Mouse (Mus musculus) bone marrow macrophage, adult 2 months (primary cell): ENCODE data around the gene Zxdc. TPM values are rescaled to one million over a fixed set of nuclear protein-coding genes. Genes with fewer than 3 reads are reported as not detected.

ENCODE experiments used
- H3K27ac ChIP-seq: 2 replicates; pipeline ENCODE4 v1.5.1; 2012; ENCODE audit warnings: low read depth, low read length; ENCODE audit not compliant: insufficient read depth
- H3K4me1 ChIP-seq: 2 replicates; pipeline ENCODE4 v1.6.1; 2012; ENCODE audit warnings: low read length; ENCODE audit not compliant: control insufficient read depth, insufficient read depth
- H3K4me3 ChIP-seq: 2 replicates; pipeline ENCODE4 v1.5.1; 2012; ENCODE audit warnings: mild to moderate bottlenecking, low read length, moderate library complexity; ENCODE audit not compliant: insufficient read depth
- CTCF ChIP-seq: IDR thresholded peaks from 2 replicates; pipeline ENCODE4 v1.5.1; 2012; ENCODE audit warnings: low read depth, mild to moderate bottlenecking, low read length, moderate library complexity
- POLR2A ChIP-seq: IDR thresholded peaks from 2 replicates; pipeline ENCODE4 v1.6.1; 2012; ENCODE audit warnings: mild to moderate bottlenecking, low read depth, low read length, borderline replicate concordance
- polyA plus RNA-seq: library from polyadenylated mRNA; stranded (reverse); fragments of >200 nt; gene quantifications from 2 replicates; pipeline ENCODE4 v1.2.4, GENCODE M21; 2012; ENCODE audit not compliant: missing spikeins, insufficient read depth, insufficient read length

Gene Zxdc
- polyA plus RNA-seq, 1 experiment: 12.2 TPM

DNA sequence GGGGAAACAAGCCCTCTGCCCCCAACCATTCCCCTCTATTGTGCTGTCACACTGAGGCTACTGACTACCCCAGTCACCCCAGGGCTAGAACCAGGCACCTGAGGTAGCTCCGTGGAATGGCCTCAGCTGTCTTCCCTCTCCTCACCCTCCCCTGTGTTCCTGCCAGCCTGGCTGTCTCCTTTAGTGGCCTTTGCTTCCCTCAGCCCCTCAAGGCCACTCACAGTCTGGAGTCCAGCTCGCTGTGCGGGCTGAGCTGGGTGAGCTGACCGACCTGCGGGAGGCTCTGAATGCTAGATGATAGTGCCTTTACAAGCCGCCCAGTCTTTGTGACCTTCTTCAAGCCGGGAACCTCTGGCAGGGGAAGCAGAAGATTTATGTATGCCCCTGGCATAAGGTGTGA lies 42.6 kb downstream of the Zxdc start:
- Histone ChIP-seq H3K4me3 (no peak overlapping the region), H3K4me1 (no peaks in the 10 kb centered on the region), H3K27ac (no peak overlapping the region)
- TF ChIP-seq CTCF: no peak
- TF ChIP-seq POLR2A: no peak

DNA sequence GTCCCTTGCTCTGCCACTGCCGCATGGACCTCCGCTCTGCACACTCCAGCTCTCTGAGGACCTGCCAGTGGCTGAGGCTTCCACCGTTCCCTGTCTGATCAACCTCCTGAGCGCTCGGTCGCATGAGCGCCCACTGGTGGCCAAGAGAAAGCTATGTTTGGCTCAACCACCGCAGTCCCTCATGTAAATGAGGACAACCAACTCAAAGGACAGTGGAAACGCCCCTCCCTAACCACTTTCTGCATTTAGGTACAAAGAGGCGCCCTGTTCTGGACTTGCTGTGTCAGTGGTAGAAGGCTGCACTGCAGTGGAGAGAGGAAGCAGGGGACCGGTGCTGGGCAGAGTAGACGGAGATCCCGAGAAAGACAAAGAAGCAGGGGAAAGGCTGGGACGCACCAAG lies 53.3 kb downstream of the Zxdc start:
- Histone ChIP-seq H3K4me3 (no peak overlapping the region), H3K27ac (no peak overlapping the region), H3K4me1 (no peaks in the 10 kb centered on the region)
- TF ChIP-seq POLR2A (no peak), CTCF (peak; percentile 89)

- Histone ChIP-seq H3K4me3 (no peak overlapping the region), H3K4me1 (peaks cover 2% of the 10 kb centered on the region; the same call in 1 of the 2 replicates), H3K27ac (no peak overlapping the region)
- TF ChIP-seq CTCF: no peak
- TF ChIP-seq POLR2A: no peak
Measured at GRCm38 (mm10) chr6:90425361-90425760, 56.1 kb downstream of the Zxdc start.

- TF ChIP-seq POLR2A (no peak), CTCF (no peak)
- Histone ChIP-seq H3K27ac (no peak overlapping the region), H3K4me1 (peaks cover 2% of the 10 kb centered on the region; the same call in 1 of the 2 replicates), H3K4me3 (no peak overlapping the region)
Measured at GRCm38 (mm10) chr6:90426003-90426402, 56.7 kb downstream of the Zxdc start.

GRCm38 (mm10) chr6:90428380-90428974 lies 59.2 kb downstream of the Zxdc start, which contains the start of gene Cfap100:
TSS of gene Cfap100 (minus strand) at chr6:90428797.
- Histone ChIP-seq H3K4me3 (peak within 1 kb of the TSS; percentile 38), H3K4me1 (peaks cover 2% of the 10 kb centered on the region; the same call in 1 of the 2 replicates)

GRCm38 (mm10) chr6:90429911-90430310 lies 60.6 kb downstream of the Zxdc start:
- H3K27ac ChIP-seq: no peak overlapping the region

More at GRCm38 (mm10) chr6:90428380-90428974, 59.2 kb downstream of the Zxdc start, which contains the start of gene Cfap100:
- H3K27ac ChIP-seq: no peak within 1 kb of the TSS
- TF ChIP-seq CTCF (peak; percentile 40; the same call in 1 of the 2 replicates), POLR2A (no peak)

GRCm38 (mm10) chr6:90431487-90431886 lies 62.2 kb downstream of the Zxdc start:
- TF ChIP-seq CTCF: no peak
- no peak for TF ChIP-seq POLR2A
- peaks cover 2% of the 10 kb centered on the region; the same call in 1 of the 2 replicates for H3K4me1 ChIP-seq
- H3K27ac ChIP-seq: no peak overlapping the region
- H3K4me3 ChIP-seq: no peak overlapping the region

More at GRCm38 (mm10) chr6:90429911-90430310, 60.6 kb downstream of the Zxdc start:
- TF ChIP-seq CTCF (no peak), POLR2A (no peak)
- H3K4me1 ChIP-seq: peaks cover 2% of the 10 kb centered on the region; the same call in 1 of the 2 replicates
- no peak overlapping the region for H3K4me3 ChIP-seq

DNA sequence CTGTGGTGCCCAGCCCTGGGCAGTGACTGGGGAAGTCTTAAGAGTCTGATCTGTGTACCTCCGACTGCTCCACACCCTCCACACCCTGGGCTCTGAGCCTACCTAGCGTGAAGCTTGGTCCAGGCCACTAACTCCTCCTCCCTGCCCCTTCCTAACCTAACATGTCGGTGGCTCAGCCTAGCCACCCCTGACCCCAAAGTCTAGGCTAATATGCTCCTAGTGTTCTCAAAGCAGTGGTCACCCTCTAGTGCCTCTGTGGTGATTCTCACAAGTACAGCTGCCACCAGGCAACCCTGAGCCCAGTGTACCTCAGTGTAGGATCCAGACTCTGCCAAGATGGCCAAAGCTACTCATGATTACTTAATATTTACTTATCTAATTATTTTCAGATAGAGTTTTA lies 65.4 kb downstream of the Zxdc start:
- Histone ChIP-seq H3K4me1 (no peaks in the 10 kb centered on the region), H3K4me3 (no peak overlapping the region), H3K27ac (no peak overlapping the region)
- TF ChIP-seq POLR2A (no peak), CTCF (no peak)

DNA sequence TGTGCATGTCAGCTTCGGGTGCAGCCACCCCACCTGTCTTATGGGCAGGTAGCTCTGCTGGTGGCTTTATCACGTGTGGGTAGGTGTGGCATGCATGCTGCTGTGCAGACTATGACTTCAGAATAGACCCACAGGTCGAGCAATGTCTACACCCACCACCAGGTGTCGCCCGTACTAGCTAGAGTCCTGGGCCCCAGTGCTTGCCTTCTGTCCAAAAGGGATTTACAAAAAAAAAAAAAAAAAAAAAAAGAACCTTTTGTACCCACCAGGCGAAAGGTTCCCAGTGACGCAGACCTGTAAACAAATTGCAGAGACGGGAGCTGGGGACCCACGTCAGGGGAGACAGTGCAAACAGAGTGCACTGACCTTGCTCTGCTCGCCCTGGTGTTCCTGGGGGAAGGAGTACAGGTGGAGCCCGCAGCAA lies 65.9 kb downstream of the Zxdc start:
- no peaks in the 10 kb centered on the region for H3K4me1 ChIP-seq
- TF ChIP-seq CTCF: peak; percentile 47; the same call in 1 of the 2 replicates
- no peak for TF ChIP-seq POLR2A
- H3K27ac ChIP-seq: no peak overlapping the region
- no peak overlapping the region for H3K4me3 ChIP-seq

GRCm38 (mm10) chr6:90436192-90436907 lies 67.1 kb downstream of the Zxdc start:
- no peak for TF ChIP-seq CTCF
- TF ChIP-seq POLR2A: no peak
- Histone ChIP-seq H3K4me1 (no peaks in the 10 kb centered on the region), H3K27ac (no peak overlapping the region), H3K4me3 (no peak overlapping the region)
